Mouse (Mus musculus): ENCODE data around the gene Crybg1. TPM values are rescaled to one million over a fixed set of nuclear protein-coding genes. Genes with fewer than 3 reads are reported as not detected.
"Not testable (repeated sequence)": the region's sequence is repeated elsewhere in the genome, so short reads cannot be mapped to it uniquely, and the experiment has no call there.

Crybg1 gene
- total and polyA plus RNA-seq, 3 experiments: 0.73 to 1.2 (median 0.98) TPM

DNA sequence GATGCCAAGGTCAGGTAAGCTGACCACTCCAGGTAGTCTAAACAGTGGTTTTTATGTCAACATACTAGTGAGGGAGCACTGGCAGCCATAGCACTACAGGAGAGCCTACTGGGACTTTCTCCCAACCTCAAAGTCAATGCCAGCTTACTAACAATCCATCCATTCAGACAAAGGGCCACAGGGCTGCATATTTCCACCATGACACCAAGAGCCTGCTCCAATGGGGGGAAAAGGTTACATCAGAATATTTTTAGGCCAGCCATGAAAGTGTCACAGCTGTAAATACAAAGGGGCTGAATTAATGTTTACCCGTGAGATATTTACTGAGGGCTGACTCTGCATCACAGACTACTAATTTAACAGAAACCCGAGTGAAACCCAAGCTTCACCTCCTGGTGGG lies 175.4 kb downstream of the Crybg1 start:
- no peak for DNase-seq

GRCm38 (mm10) chr10:43964943-43965342 lies 183.7 kb downstream of the Crybg1 start:
- DNase-seq: no peak

GRCm38 (mm10) chr10:43953942-43954341 lies 194.7 kb downstream of the Crybg1 start:
- DNase-seq: peak; percentile 45

DNA sequence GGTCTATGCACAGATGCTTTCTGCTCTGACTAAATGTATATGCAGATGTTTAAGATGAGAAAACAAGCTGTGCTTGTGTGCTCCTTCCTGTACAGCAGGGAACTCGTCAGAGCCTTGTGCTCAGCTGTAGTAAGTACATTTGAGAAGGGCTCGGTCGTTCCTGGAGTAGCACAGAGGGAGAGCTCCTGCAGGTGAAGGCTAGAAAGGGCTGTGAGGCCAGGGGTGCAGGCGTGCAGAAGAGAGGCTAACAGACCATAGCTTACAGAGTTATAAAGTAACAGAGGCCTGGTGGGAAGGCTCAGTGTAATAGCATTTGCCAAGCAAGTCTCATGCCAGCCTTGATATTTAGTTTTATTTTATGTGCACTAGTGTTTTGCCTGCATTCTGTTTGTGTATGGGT lies 203.2 kb downstream of the Crybg1 start:
- DNase-seq: no peak

GRCm38 (mm10) chr10:43943736-43944135 lies 204.9 kb downstream of the Crybg1 start:
- DNase-seq: peak; percentile 29

DNA sequence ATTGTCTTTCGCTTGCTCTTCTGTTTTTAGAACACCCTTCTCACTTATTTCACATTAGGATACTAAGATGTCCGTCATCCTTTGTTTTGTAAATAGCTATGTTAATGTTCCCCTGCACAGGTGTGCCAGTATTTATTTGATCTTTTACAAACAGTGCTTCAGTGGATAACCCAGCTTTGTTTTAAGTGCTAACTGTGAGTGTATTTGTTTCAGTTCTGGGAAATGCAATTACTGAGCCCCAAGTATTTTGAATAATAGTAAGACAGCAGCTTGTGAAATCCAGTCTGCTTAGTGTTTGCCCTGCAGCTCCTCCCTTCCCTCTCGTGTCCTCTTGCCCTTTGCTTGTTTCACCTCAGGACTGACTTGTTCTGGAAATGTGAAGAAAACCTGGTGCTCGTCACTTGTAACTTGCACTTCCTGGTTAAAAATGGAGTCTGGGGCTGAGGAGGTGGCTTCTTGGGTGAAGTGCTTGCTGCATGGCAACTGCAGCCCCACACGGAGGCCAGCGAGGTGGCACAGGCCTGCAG lies 209.5 kb downstream of the Crybg1 start:
- DNase-seq: no peak

GRCm38 (mm10) chr10:43928596-43928995 lies 220.1 kb downstream of the Crybg1 start:
- DNase-seq: no peak

GRCm38 (mm10) chr10:43927736-43928135 lies 220.9 kb downstream of the Crybg1 start:
- no peak for DNase-seq

DNA sequence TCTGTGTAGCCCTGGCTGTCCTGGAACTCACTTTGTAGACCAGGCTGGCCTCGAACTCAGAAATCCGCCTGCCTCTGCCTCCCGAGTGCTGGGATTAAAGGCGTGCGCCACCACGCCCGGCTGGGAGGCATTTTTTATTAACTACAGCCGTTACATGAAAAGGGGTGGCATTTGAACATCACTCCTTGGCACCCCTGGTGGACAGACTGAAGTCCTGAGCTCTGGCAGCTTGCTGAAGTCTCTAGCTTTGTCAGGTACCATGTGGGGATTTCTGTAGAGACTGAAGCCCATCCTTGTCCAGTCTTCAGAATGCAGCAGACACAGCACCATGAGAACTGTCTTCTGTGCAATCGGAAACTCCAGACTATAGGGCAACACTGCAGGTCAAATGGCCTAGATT lies 222.9 kb downstream of the Crybg1 start:
- DNase-seq: not testable (repeated sequence)

DNA sequence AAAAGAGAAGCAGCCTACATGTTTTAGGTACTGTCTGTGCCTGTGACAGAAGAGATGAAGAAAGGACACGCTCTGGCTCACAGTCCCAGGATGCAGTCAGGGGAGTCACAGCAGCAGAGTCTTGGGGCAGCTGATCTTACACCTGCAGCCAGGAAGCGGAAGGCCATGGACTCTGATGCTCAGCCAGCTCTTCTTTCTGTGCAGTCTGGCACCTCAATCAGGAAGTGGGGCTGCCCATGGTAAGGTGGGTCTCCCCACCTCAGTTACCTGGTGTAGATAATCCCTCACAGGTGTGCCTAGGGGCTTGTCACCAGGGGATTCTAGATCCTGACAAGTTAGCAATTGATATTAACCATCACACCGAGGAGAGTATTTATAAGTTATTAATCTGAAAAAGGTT lies 225.6 kb downstream of the Crybg1 start:
- no peak for DNase-seq

- peak; percentile 69 for DNase-seq
Observed at GRCm38 (mm10) chr10:43918696-43919608, 229.7 kb downstream of the Crybg1 start.

DNA sequence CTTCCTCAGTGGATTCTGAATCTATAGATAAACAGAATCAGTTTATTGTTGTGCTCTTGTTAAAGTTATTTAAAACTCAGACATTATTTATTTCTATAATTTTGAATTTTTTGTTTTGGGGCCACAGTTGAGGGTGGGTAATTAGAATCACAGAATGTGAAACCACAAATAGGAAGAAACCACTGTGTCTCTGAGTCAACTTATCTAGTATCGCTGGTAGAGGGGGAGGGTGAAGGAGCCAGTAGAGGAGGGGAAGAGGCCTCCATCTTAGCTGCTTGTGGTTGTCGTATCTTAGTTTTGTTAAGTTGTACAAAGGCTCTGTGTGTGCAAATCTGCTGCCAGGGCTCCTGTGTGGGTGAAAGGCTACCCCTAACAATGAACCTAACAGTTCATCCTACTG lies 231.9 kb downstream of the Crybg1 start:
- DNase-seq: no peak

DNA sequence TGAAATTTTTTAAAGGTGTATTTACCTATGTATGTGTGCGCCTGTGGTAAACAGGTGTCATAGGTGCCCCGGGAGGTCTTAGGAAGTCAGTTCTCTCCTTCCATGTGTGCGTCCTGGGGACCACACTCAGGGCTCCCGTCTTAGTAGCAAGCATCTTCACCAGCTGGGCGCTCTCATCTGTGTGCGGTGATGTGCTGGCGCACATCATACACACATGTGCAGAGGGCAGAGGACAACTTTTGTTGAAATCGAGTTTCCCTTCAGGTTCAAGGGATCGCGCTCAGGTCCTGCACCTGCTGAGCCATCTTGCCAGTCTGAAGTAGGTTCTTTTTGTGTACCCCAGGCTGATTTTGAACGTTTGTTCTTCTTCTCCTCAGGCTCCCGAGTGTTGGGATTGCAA lies 232.5 kb downstream of the Crybg1 start:
- no peak for DNase-seq

DNA sequence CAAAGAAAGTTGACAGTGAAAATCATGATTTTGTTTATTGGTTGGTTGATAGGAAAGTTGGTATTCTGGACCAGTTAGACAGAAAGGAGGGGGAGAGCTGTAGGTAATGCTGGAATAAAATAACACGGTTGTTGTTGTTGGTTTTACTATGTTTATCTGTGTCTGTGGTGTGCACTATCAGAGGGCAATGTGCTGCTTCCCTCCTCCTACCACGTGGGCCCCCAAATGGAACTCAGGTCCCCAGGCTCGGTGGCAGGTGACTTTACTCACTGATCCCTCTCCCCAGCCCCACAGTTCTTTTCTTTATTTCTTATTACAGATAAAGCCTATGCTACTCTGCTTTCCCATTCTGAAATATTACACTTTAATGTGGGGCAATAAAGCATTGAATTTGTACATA lies 236.4 kb downstream of the Crybg1 start:
- DNase-seq: no peak

DNA sequence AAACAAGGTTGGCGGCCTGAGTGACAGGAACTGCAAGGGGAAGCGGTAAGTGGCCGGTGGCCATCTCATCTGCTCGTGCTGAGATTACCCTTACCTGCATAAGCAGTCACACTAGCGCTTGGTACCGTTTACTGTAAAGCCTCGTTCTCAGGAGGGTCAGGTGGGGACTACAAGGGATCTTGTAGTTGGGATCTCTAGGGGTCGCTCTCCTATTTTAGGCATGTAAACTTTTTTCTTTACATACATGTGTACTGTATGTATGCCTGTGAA lies 237.8 kb downstream of the Crybg1 start:
- no peak for DNase-seq

DNA sequence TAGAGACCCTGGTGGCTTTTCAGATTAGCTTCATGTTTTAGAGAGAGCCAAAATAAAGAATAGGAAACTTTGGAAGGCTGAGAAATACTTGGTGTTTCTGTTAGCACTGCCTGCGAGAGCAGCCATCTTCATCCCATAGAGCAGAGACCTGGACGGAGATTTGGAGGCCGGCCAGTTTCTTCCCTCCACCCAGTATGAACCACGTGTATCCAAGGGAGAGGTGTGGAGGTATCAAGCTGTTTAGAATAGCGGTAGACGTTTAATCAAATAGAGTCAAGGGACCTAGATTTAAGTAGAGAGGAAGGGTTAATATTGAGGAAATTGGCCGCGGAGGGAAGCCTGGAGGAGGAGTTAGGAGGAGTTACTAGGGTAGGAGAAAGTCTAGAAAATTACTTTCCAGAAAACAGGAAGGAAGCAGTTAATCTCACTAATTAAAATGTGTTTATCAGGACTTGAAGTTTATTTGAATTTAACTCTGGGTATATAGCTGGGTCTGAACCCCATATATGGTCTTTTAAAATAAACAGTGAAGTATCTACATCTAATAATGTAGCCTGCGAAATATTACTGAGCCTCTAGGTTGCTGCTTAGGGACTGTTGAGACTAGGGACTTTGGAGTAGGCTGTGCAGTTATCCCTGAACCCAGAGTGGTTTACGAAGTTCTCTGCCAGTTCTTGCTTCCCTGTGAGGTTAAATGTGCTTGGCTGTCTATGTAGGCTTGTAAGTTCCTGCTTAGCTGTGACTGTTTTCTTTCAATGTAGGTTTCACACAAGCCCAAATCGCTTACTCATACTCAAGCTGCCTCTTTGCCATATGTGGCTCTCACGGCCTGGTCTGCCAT lies 238.4 kb downstream of the Crybg1 start:
- no peak for DNase-seq

GRCm38 (mm10) chr10:43904569-43904968 lies 244.1 kb downstream of the Crybg1 start:
- no peak for DNase-seq

DNA sequence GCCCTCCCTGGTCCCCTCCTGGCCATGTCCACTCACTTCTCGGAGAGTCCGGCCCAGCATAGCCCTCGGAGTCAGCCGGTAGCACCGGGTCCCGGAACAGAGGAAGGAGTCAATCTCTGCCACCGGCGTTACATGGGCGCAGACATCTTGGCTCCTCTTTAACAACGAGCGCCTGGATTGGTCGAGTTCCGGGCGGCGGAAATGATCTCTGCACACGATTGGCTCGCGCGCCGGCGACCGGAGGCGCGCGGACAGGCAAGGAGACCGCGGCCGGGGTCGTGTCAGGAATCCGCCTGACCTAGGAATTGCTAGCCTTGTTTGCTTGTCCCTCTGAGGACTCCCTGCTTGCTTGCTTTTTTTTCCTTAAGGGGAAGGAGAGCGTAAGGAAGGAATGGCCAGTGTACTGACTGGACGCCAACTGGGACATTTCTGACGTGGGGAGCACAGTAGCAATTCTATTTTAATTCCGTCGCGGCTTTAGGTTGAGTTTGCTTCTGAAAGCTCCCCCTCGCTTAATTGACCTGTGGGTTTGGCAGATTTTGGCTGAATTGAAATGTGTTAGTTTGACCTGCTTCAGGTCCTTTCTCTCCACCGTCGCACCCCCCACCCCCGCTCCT lies 247.0 kb downstream of the Crybg1 start, which contains the start of the genes Qrsl1 and Rtn4ip1:
Gene Qrsl1, minus strand, starts transcription at position 168 of the 617 bp plus-strand sequence.
Gene Rtn4ip1, plus strand, starts transcription at position 230 of the 617 bp plus-strand sequence.
- DNase-seq: peak; percentile 96

GRCm38 (mm10) chr10:43900883-43901570 lies 247.6 kb downstream of the Crybg1 start:
- DNase-seq: no peak

Data from adrenal gland, adult 2 months (tissue).